Mouse (Mus musculus) kidney, postnatal 0 days (tissue): Measurements from ENCODE around the gene Magi2. TPM values are rescaled to one million over a fixed set of nuclear protein-coding genes. Genes with fewer than 3 reads are reported as not detected.

Experiments used
- ATAC-seq: fragments of 200-750 bp; cut with Nextera tagmentation; replicated peaks from 2 replicates; pipeline ENCODE4 v1.8.0; 2017; ENCODE audit warnings: low read depth, moderate number of reproducible peaks, moderate TSS enrichment, moderate library complexity; ENCODE audit not compliant: low FRiP score
- DNase-seq: peaks from one replicate; pipeline ENCODE4 v3.0.0-alpha.2; 2016; ENCODE audit warnings: low spot score
- H3K27ac ChIP-seq: fragments of 300-500 bp; sonication (generic); 2 replicates; pipeline ENCODE4 v1.5.1; 2014; ENCODE audit warnings: mild to moderate bottlenecking
- H3K27me3 ChIP-seq: fragments of 300-500 bp; sonication (generic); 2 replicates; pipeline ENCODE4 v1.6.1; 2014; ENCODE audit warnings: low read length, mixed read lengths; ENCODE audit not compliant: insufficient read depth
- H3K36me3 ChIP-seq: fragments of 300-500 bp; sonication (generic); 2 replicates; pipeline ENCODE4 v1.6.1; 2014; ENCODE audit warnings: low read length, mixed read lengths; ENCODE audit not compliant: insufficient read depth
- H3K4me1 ChIP-seq: fragments of 300-500 bp; sonication (generic); replicated peaks from 2 replicates; pipeline ENCODE4 v1.6.1; 2014; ENCODE audit warnings: antibody characterized with exemption, low read length, mixed read lengths; ENCODE audit not compliant: insufficient read depth
- H3K4me2 ChIP-seq: fragments of 300-500 bp; sonication (generic); 2 replicates; pipeline ENCODE4 v1.6.1; 2014; ENCODE audit warnings: mild to moderate bottlenecking, low read length, moderate library complexity, mixed read lengths
- H3K4me3 ChIP-seq: fragments of 300-500 bp; sonication (generic); replicated peaks from 2 replicates; pipeline ENCODE4 v1.5.1; 2014; ENCODE audit warnings: low read depth, low read length
- H3K9ac ChIP-seq: fragments of 300-500 bp; sonication (generic); 2 replicates; pipeline ENCODE4 v1.6.1; 2014; ENCODE audit warnings: low read depth, low read length
- H3K9me3 ChIP-seq: fragments of 300-500 bp; sonication (generic); replicated peaks from 2 replicates; pipeline ENCODE4 v1.6.1; 2016; ENCODE audit warnings: low read length, inconsistent platforms, mixed read lengths
- CTCF ChIP-seq: IDR thresholded peaks from 2 replicates; pipeline ENCODE4 v1.5.1; 2016; ENCODE audit warnings: antibody characterized with exemption, low read depth, mild to moderate bottlenecking, moderate library complexity
- WGBS: fragments of 180-500 bp; shearing (Covaris S2); extraction: QIAGEN DNeasy Blood & Tissue Kit; methylation state at CpG from one replicate; pipeline ENCODE4 v1.1.7; 2014; 5-methylcytosine and 5-hydroxymethylcytosine counted together
- polyA plus RNA-seq: library from polyadenylated mRNA; unstranded; fragments of >200 nt; fragmentation: Nextera tagmentation; extraction: Ambion mirVana; gene quantifications from 2 replicates; pipeline ENCODE4 v1.2.1, GENCODE M21; 2015

The Magi2 gene
- polyA plus RNA-seq, 1 experiment from 2014 or later, result 14.5 TPM

- Histone ChIP-seq H3K27me3 (no peaks in the 10 kb centered on the region), H3K27ac (no peak overlapping the region), H3K9me3 (no peaks in the 10 kb centered on the region), H3K9ac (no peak overlapping the region), H3K36me3 (no peaks in the 10 kb centered on the region), H3K4me3 (no peak overlapping the region), H3K4me1 (no peaks in the 10 kb centered on the region), H3K4me2 (no peak overlapping the region)
- DNase-seq (no peak), ATAC-seq (no peak)
- 97% methylated on average over 1 of the region's 1 CpGs for WGBS
- TF ChIP-seq CTCF, result no peak
These were observed 407.1 kb downstream of the Magi2 start for GRCm38 (mm10) chr5:19633976-19634375.

GRCm38 (mm10) chr5:19637789-19638188 is 411.0 kb downstream of the Magi2 start:
- Histone ChIP-seq H3K9ac (no peak overlapping the region), H3K4me1 (no peaks in the 10 kb centered on the region), H3K9me3 (no peaks in the 10 kb centered on the region), H3K4me3 (no peak overlapping the region), H3K27ac (no peak overlapping the region), H3K27me3 (no peaks in the 10 kb centered on the region), H3K36me3 (no peaks in the 10 kb centered on the region), H3K4me2 (no peak overlapping the region)
- WGBS, result 51% methylated on average over 2 of the region's 2 CpGs
- TF ChIP-seq CTCF, result no peak
- ATAC-seq (no peak), DNase-seq (no peak)

GRCm38 (mm10) chr5:19655986-19656385 is 429.1 kb downstream of the Magi2 start:
- Histone ChIP-seq H3K4me3 (no peak overlapping the region), H3K27me3 (no peaks in the 10 kb centered on the region), H3K27ac (no peak overlapping the region), H3K4me2 (no peak overlapping the region), H3K9ac (no peak overlapping the region), H3K36me3 (no peaks in the 10 kb centered on the region), H3K9me3 (no peaks in the 10 kb centered on the region), H3K4me1 (no peaks in the 10 kb centered on the region)
- DNase-seq (no peak), ATAC-seq (no peak)
- WGBS, result 78% methylated on average over 1 of the region's 1 CpGs
- TF ChIP-seq CTCF, result no peak

- DNase-seq, result no peak
- Histone ChIP-seq H3K4me2 (no peak overlapping the region), H3K9me3 (no peaks in the 10 kb centered on the region), H3K27me3 (no peaks in the 10 kb centered on the region), H3K27ac (no peak overlapping the region), H3K4me1 (no peaks in the 10 kb centered on the region), H3K9ac (no peak overlapping the region), H3K4me3 (no peak overlapping the region), H3K36me3 (no peaks in the 10 kb centered on the region)
- no peak for ATAC-seq
- 84% methylated on average over 5 of the region's 5 CpGs for WGBS
- TF ChIP-seq CTCF, result no peak
These were observed 439.6 kb downstream of the Magi2 start for GRCm38 (mm10) chr5:19666416-19666815.

GRCm38 (mm10) chr5:19717296-19717695 is 490.5 kb downstream of the Magi2 start:
- Histone ChIP-seq H3K36me3 (no peaks in the 10 kb centered on the region), H3K27ac (no peak overlapping the region), H3K27me3 (no peaks in the 10 kb centered on the region), H3K4me3 (no peak overlapping the region), H3K4me1 (no peaks in the 10 kb centered on the region), H3K9me3 (no peaks in the 10 kb centered on the region), H3K9ac (no peak overlapping the region), H3K4me2 (no peak overlapping the region)
- WGBS, result 80% methylated on average over 2 of the region's 2 CpGs
- DNase-seq (no peak), ATAC-seq (no peak)
- TF ChIP-seq CTCF, result no peak

- no peak for TF ChIP-seq CTCF
- DNase-seq (no peak), ATAC-seq (no peak)
- H3K4me1 ChIP-seq, result no peaks in the 10 kb centered on the region
- H3K4me3 ChIP-seq, result no peak overlapping the region
- no peaks in the 10 kb centered on the region for H3K27me3 ChIP-seq
- no peak overlapping the region for H3K4me2 ChIP-seq
- H3K27ac ChIP-seq, result no peak overlapping the region
- no peaks in the 10 kb centered on the region for H3K36me3 ChIP-seq
- H3K9ac ChIP-seq, result no peak overlapping the region
- H3K9me3 ChIP-seq, result no peaks in the 10 kb centered on the region
These were observed 499.4 kb downstream of the Magi2 start for GRCm38 (mm10) chr5:19726277-19726676.

GRCm38 (mm10) chr5:19745376-19745775 is 518.5 kb downstream of the Magi2 start:
- ATAC-seq, result no peak
- Histone ChIP-seq H3K9me3 (no peaks in the 10 kb centered on the region), H3K4me1 (no peaks in the 10 kb centered on the region), H3K4me2 (no peak overlapping the region), H3K4me3 (no peak overlapping the region), H3K36me3 (no peaks in the 10 kb centered on the region), H3K27me3 (no peaks in the 10 kb centered on the region), H3K27ac (no peak overlapping the region), H3K9ac (no peak overlapping the region)
- no peak for DNase-seq
- TF ChIP-seq CTCF, result no peak
- WGBS, result 94% methylated on average over 2 of the region's 2 CpGs
